Mouse (Mus musculus) forebrain, embryonic 16.5 days (tissue): ENCODE measurements around the gene Kng1. TPM values are rescaled to one million over a fixed set of nuclear protein-coding genes. Genes with fewer than 3 reads are reported as not detected.
"Not testable (repeated sequence)": the region's sequence is repeated elsewhere in the genome, so short reads cannot be mapped to it uniquely, and the experiment has no call there.

ENCODE experiments used
- ATAC-seq: fragments of 200-750 bp; cut with Nextera tagmentation; 2 replicates; pipeline ENCODE4 v1.8.0; 2017; ENCODE audit warnings: mild to moderate bottlenecking, moderate library complexity
- H3K27ac ChIP-seq: fragments of 300-500 bp; sonication (generic); 2 replicates; pipeline ENCODE4 v1.5.1; 2014; ENCODE audit warnings: low read length, control low read depth
- H3K27me3 ChIP-seq: fragments of 300-500 bp; sonication (generic); replicated peaks from 2 replicates; pipeline ENCODE4 v1.6.1; 2014; ENCODE audit warnings: low read length; ENCODE audit not compliant: control insufficient read depth, insufficient read depth
- H3K36me3 ChIP-seq: fragments of 300-500 bp; sonication (generic); 2 replicates; pipeline ENCODE4 v1.6.1; 2014; ENCODE audit not compliant: control insufficient read depth, insufficient read depth
- H3K4me1 ChIP-seq: fragments of 300-500 bp; sonication (generic); replicated peaks from 2 replicates; pipeline ENCODE4 v1.6.1; 2014; ENCODE audit warnings: low read length; ENCODE audit not compliant: control insufficient read depth, insufficient read depth
- H3K4me2 ChIP-seq: fragments of 300-500 bp; sonication (generic); 2 replicates; pipeline ENCODE4 v1.6.1; 2014; ENCODE audit warnings: mild to moderate bottlenecking, low read length, control low read depth
- H3K4me3 ChIP-seq: fragments of 300-500 bp; sonication (generic); replicated peaks from 2 replicates; pipeline ENCODE4 v1.5.1; 2014; ENCODE audit warnings: mild to moderate bottlenecking, low read length, control low read depth
- H3K9ac ChIP-seq: fragments of 300-500 bp; sonication (generic); replicated peaks from 2 replicates; pipeline ENCODE4 v1.6.1; 2014; ENCODE audit warnings: low read depth, low read length, control low read depth
- H3K9me3 ChIP-seq: fragments of 300-500 bp; sonication (generic); 2 replicates; pipeline ENCODE4 v1.6.1; 2016; ENCODE audit warnings: low read length; ENCODE audit not compliant: control insufficient read depth
- WGBS: fragments of 180-500 bp; shearing (Covaris S2); extraction: QIAGEN DNeasy Blood & Tissue Kit; methylation state at CpG from one replicate; pipeline ENCODE4 v1.1.7; 2014; 5-methylcytosine and 5-hydroxymethylcytosine counted together
- polyA plus RNA-seq: library from polyadenylated mRNA; unstranded; fragments of >200 nt; fragmentation: Nextera tagmentation; extraction: Ambion mirVana; gene quantifications from 2 replicates; pipeline ENCODE4 v1.2.1, GENCODE M21; 2015

The Kng1 gene
- polyA plus RNA-seq, 1 experiment from 2014 or later: not detected

DNA sequence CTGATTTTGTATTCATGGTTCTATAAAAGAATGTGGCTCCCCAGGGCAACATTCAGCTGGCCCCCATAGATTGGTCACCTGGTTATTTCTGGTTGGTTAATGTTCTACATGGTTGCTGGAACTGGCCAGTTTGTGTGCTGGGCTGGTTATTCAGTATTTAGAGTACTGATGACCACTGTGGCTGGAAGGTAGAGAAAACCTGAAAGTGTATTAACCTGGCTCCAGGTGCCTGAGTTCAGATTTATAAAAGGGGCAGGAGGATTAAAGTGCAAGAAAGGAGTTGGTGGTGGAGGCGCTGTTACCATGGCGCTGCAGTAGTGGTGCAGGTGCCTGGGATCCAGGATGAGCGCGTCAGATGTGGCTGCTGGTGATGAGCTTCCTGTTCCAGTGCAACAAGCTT lies 24.0 kb upstream of the Kng1 start:
- Histone ChIP-seq H3K9me3 (no peaks in the 10 kb centered on the region), H3K27ac (no peak overlapping the region), H3K9ac (no peak overlapping the region), H3K27me3 (no peaks in the 10 kb centered on the region), H3K36me3 (no peaks in the 10 kb centered on the region), H3K4me1 (no peaks in the 10 kb centered on the region), H3K4me3 (no peak overlapping the region), H3K4me2 (no peak overlapping the region)
- no peak for ATAC-seq
- 94% methylated on average over 4 of the region's 4 CpGs for WGBS

DNA sequence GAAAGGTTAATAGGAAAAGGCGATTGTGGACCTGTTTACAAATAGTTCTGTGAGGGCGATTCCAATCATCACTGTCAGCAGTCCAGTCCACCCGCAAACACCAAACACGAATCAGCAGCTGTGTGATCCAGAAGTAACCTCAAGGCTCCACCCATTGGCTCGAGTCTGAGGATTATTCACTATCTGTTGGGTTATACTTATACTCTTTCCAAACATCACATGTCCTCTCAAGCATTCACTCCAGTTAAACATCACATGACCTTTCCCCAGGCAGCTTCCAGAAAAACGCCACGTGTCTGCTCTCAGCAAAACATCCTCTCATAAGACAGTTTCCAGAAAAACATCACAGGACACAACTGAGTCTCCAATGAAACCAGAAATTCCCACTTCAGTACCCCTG lies 19.9 kb upstream of the Kng1 start:
- Histone ChIP-seq H3K4me2 (no peak overlapping the region), H3K9me3 (no peaks in the 10 kb centered on the region), H3K9ac (no peak overlapping the region), H3K27ac (no peak overlapping the region), H3K36me3 (no peaks in the 10 kb centered on the region), H3K4me1 (no peaks in the 10 kb centered on the region), H3K4me3 (no peak overlapping the region), H3K27me3 (no peaks in the 10 kb centered on the region)
- ATAC-seq: no peak
- WGBS: 82% methylated on average over 7 of the region's 7 CpGs

DNA sequence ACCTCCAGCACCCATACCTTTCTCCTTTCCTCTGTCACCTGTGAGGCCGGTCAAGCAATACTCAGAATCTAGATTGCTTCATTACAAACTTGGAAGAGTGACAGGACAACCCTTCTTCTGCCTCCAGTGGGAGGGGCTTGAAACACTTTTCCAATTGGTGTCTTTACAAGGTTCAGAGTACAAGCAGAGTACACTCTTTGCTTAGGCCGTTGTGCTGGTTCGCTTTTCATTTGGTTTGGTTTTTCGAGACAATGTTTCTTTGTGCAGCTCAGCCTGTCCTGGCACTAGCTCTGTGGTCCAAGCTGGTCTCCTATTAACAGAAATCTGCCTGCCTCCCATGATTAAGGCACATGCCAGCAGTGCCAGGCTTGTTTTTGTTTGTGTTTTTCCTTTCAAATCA lies 18.4 kb upstream of the Kng1 start:
- WGBS: 77% methylated on average over 4 of the region's 4 CpGs
- no peak overlapping the region for H3K4me2 ChIP-seq
- no peak overlapping the region for H3K4me3 ChIP-seq
- H3K4me1 ChIP-seq: no peaks in the 10 kb centered on the region
- no peaks in the 10 kb centered on the region for H3K27me3 ChIP-seq
- no peak for ATAC-seq
- no peak overlapping the region for H3K27ac ChIP-seq
- H3K36me3 ChIP-seq: no peaks in the 10 kb centered on the region
- no peak overlapping the region for H3K9ac ChIP-seq
- no peaks in the 10 kb centered on the region for H3K9me3 ChIP-seq

DNA sequence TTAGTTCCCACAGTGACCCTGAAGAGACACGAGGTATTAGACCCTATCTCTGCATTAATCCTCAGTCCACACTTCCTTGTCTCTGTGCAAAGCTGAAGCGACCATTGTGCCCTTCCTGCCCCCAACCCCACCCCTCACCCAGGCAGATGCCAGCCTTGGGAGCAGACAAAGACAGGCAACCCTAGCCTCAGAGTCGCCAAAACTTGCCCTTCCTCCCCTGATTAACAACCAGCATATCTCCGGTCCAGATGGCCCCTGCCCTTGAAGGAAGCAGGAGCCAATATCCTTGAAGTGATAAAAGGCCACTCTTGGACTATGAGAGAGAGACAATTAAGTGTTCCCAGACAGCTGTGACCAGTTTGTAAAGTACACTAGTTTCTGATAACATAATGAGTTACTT lies 16.8 kb upstream of the Kng1 start:
- Histone ChIP-seq H3K27me3 (no peaks in the 10 kb centered on the region), H3K4me2 (no peak overlapping the region), H3K9ac (no peak overlapping the region), H3K36me3 (no peaks in the 10 kb centered on the region), H3K4me1 (no peaks in the 10 kb centered on the region), H3K4me3 (no peak overlapping the region), H3K27ac (no peak overlapping the region), H3K9me3 (no peaks in the 10 kb centered on the region)
- no peak for ATAC-seq
- 60% methylated on average over 4 of the region's 4 CpGs for WGBS

DNA sequence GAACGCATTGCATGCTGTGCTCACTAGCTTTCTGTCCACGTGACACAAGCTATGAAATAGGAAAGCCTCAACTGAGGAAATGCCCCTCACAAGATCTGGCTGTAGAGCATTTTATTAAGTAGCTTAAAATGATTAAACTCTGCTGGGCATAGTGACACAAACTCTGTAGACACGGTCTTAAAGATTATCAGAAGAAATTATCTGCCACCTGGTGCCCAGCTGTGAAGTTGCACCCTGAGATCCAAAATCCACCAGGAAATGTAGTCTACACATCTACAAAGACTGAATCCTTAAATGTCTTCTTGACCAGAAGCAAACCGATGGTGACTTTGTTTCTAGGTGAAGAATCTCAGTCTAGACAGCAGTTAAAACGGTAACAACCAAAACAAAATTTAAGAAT lies 11.3 kb upstream of the Kng1 start:
- no peaks in the 10 kb centered on the region for H3K9me3 ChIP-seq
- ATAC-seq: no peak
- 65% methylated on average over 5 of the region's 5 CpGs for WGBS
- no peak overlapping the region for H3K27ac ChIP-seq
- no peak overlapping the region for H3K4me2 ChIP-seq
- no peaks in the 10 kb centered on the region for H3K4me1 ChIP-seq
- H3K9ac ChIP-seq: no peak overlapping the region
- H3K36me3 ChIP-seq: no peaks in the 10 kb centered on the region
- H3K4me3 ChIP-seq: no peak overlapping the region
- H3K27me3 ChIP-seq: no peaks in the 10 kb centered on the region

DNA sequence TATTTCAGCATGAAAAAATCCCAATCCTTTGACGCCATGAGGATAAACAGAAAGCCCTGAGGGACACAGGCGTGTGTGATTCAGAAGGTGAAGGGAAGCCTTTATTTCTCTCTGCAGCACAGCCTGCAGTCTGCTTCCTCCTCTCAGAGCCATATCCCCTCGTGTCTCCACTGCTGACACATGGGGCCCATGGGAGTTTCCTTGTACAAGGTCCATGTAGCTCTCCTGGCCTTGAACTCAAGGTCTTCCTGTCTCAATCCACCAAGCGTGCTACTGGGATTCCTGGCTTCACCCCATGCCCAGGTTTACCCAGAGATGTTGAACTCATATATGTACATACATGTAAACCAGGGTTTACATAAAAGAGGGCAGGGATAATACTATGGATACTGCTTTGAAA lies 2.0 kb downstream of the Kng1 start:
- H3K4me3 ChIP-seq, ATAC-seq, H3K27me3 ChIP-seq, H3K27ac ChIP-seq, H3K4me2 ChIP-seq, H3K9me3 ChIP-seq, H3K9ac ChIP-seq, H3K36me3 ChIP-seq, H3K4me1 ChIP-seq: not testable (repeated sequence)
- 59% methylated on average over 4 of the region's 4 CpGs for WGBS

DNA sequence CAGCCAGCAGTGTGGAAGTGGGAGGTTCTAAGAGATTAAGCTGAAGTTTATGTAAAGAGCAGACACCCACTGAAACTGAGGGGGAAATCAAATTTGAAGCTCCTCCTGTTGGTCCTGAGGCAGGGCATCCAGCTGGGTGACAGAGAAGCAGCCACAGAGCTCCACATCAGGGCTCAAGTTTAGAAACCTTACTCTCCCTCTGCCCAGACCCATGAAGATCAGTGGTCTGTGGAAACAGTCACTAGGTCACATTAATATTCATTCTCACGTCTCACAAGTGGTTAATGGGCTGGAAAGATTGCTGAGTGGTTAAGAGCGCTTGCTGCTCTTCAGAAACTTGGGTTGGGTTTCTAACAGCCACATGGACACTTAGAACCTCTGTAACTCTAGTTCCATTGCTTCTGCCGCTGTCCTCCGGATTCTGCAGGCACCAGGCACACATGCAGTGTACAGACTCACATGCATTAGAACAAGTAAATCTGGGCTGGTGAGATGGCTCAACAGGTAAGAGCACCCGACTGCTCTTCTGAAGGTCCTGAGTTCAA lies 3.2 kb downstream of the Kng1 start:
- not testable (repeated sequence) for H3K4me1 ChIP-seq, ATAC-seq, H3K27me3 ChIP-seq, H3K27ac ChIP-seq, H3K9ac ChIP-seq, H3K9me3 ChIP-seq, H3K4me3 ChIP-seq, H3K4me2 ChIP-seq, H3K36me3 ChIP-seq
- 76% methylated on average over 5 of the region's 5 CpGs for WGBS

DNA sequence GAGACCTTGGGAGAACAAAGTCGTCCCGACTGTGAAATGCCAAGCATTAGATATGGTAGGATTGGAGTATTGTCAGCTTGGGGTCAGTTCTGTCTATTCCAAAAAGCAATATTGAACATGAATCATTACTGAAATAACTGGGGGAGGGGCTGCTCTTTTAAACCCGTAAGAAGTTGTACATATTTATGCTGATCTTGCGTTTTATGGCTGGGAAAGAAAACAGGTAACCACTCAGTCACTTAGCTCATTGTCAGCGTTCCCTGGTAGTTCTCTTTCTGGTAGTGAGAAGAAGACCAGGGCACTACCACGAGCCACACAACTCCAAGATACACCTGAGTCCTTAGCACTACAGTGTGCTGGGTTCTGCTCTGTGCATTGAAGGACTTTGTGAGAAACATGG lies 19.9 kb downstream of the Kng1 start:
- not testable (repeated sequence) for H3K27ac ChIP-seq, H3K4me2 ChIP-seq, ATAC-seq, H3K36me3 ChIP-seq, H3K9me3 ChIP-seq, H3K4me1 ChIP-seq, H3K9ac ChIP-seq, H3K4me3 ChIP-seq, H3K27me3 ChIP-seq
- WGBS: 82% methylated on average over 6 of the region's 6 CpGs

DNA sequence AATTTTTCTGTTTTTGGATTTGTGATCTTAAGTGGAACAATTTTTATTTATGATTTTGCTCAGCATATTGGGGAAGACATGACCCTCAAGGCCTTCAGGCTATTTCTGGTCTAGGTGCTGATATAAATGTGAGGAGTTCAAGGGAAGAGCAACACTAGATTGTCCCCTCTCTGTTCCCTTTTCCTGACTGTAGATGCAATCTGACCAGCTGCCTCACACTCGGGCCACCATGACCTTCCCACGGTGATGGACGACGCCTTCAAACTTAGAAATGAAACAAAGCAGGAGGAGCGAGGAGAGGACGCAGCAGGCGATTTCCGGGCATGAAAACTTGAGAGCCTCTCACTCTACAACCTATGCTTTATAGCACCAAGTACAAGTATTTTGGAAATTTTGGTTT lies 29.5 kb downstream of the Kng1 start:
- WGBS: 82% methylated on average over 8 of the region's 8 CpGs
- H3K36me3 ChIP-seq, H3K4me1 ChIP-seq, H3K9me3 ChIP-seq, ATAC-seq, H3K4me2 ChIP-seq, H3K4me3 ChIP-seq, H3K27me3 ChIP-seq, H3K9ac ChIP-seq, H3K27ac ChIP-seq: not testable (repeated sequence)

DNA sequence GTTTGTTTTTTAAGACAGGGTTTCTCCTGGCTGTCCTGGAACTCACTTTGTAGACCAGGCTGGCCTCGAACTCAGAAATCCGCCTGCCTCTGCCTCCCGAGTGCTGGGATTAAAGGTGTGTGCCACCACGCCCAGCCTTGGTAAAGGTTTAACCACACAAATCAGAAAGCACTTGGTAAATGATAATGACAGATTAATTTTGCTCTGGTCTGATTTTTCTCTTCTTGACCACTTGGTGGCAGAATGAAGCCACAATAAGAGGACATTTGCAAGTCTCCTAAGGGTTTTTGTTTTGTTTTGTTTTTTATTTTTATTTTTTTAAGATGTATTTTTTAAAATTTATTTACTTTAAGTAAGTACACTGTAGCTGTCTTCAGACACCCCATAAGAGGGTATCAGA lies 30.0 kb downstream of the Kng1 start:
- H3K9me3 ChIP-seq, H3K27me3 ChIP-seq, ATAC-seq, H3K4me1 ChIP-seq, H3K9ac ChIP-seq, H3K27ac ChIP-seq, H3K4me2 ChIP-seq, H3K36me3 ChIP-seq, H3K4me3 ChIP-seq: not testable (repeated sequence)
- 45% methylated on average over 4 of the region's 4 CpGs for WGBS
